Comparison of ENCODE assay signal across 25 mouse cellular contexts in genomic region chr9:66120106-66120505, GRCm38 (mm10). TPM values are rescaled to one million over a fixed set of nuclear protein-coding genes. Genes with fewer than 3 reads are reported as not detected.
A peak's percentile ranks its signal among the peaks of the same experiment; 100 is the strongest.
DNase-seq lines count a peak whose midpoint lies in the region; ATAC-seq and TF ChIP-seq lines count a peak whose summit lies in the region.
"Had no signal": no experiment of that assay in that cellular context is flagged by ENCODE, and none has a peak within 500 bp of the region (broad histone marks: within the 10 kb centered on the region; RNA-seq: fewer than 3 reads in every experiment).

No protein-coding gene starts in this region.

- ATAC-seq in erythroblast, adult 5-6 weeks (replicated peaks; ENCODE audit: low FRiP score, poor library complexity, severe bottlenecking) = peak; percentile 46
- peak; percentile 29 for ATAC-seq in liver, embryonic 13.5 days (ENCODE audit: low read depth)
- ATAC-seq in megakaryocyte progenitor cell, adult 5-6 weeks (replicated peaks; ENCODE audit: poor library complexity) = peak; percentile 57
- ATAC-seq in hindbrain, embryonic 11.5 days (ENCODE audit: low FRiP score) = no peak
- ATAC-seq: hindbrain, postnatal 0 days; intestine, postnatal 0 days; midbrain, embryonic 16.5 days had no signal

- no peaks in the 10 kb centered on the region for H3K9me3 ChIP-seq in liver, embryonic 13.5 days (replicated peaks)
- no peaks in the 10 kb centered on the region for H3K9me3 ChIP-seq in hindbrain, embryonic 11.5 days (ENCODE audit: control insufficient read depth, low read length)
- H3K9me3 ChIP-seq: forebrain, embryonic 10.5 days; heart, embryonic 10.5 days; kidney, embryonic 15.5 days; lung, embryonic 15.5 days; midbrain, embryonic 10.5 days; stomach, embryonic 15.5 days had no signal

- peaks cover 24% of the 10 kb centered on the region for H3K36me3 ChIP-seq in liver, embryonic 13.5 days
- no peaks in the 10 kb centered on the region for H3K36me3 ChIP-seq in hindbrain, embryonic 11.5 days (ENCODE audit: control insufficient read depth, insufficient read depth, low read length)
- H3K36me3 ChIP-seq in kidney, adult 2 months (ENCODE audit: control insufficient read depth, insufficient read depth, low read length) = no peaks in the 10 kb centered on the region; the same call in 1 of the 2 replicates
- H3K36me3 ChIP-seq: stomach, embryonic 15.5 days had no signal

- H3K4me3 ChIP-seq in liver, embryonic 13.5 days (replicated peaks) = no peak overlapping the region
- H3K4me3 ChIP-seq in hindbrain, embryonic 11.5 days (ENCODE audit: low read depth, low read length) = no peak overlapping the region
- no peak overlapping the region for H3K4me3 ChIP-seq in kidney, adult 2 months (ENCODE audit: insufficient read depth, low read depth, low read length)
- H3K4me3 ChIP-seq: forebrain, embryonic 10.5 days; heart, embryonic 10.5 days; kidney, embryonic 15.5 days; lung, embryonic 15.5 days; midbrain, embryonic 10.5 days; stomach, embryonic 15.5 days had no signal

- H3K9ac ChIP-seq in liver, embryonic 13.5 days = peak overlapping the region; percentile 46; the same call in 1 of the 2 replicates
- H3K9ac ChIP-seq in hindbrain, embryonic 11.5 days (ENCODE audit: low read depth, low read length) = no peak overlapping the region
- H3K9ac ChIP-seq: kidney, embryonic 15.5 days; lung, embryonic 15.5 days; stomach, embryonic 15.5 days had no signal

- TF ChIP-seq POLR2A in kidney, adult 2 months (IDR thresholded peaks at IDR 0.05; ENCODE audit: low read depth, low read length) = no peak

- 30% methylated on average over 4 of the region's 4 CpGs for WGBS in liver, embryonic 13.5 days (ENCODE audit: insufficient replicate concordance)
- 90% methylated on average over 4 of the region's 4 CpGs for WGBS in hindbrain, embryonic 11.5 days
- WGBS in kidney, adult 2 months = 91% methylated on average over 4 of the region's 4 CpGs

- peak; percentile 16 for DNase-seq in MEL-GATA-1-ER (ENCODE audit: extremely low read depth, low read depth)
- peak; percentile 59 for DNase-seq in liver, embryonic 13.5 days
- DNase-seq in hindbrain, embryonic 11.5 days (ENCODE audit: low spot score) = no peak
- DNase-seq in kidney, adult 2 months = no peak
- DNase-seq in gastrocnemius, postnatal 25 days = no peak
- DNase-seq: adrenal gland, postnatal 36 days; cerebellum, adult 8-10 months; cerebellum, postnatal 36 days; kidney, postnatal 36 days; lung, postnatal 36 days; right cerebral cortex, adult 18-20 months; right cerebral cortex, postnatal 4 days; thymus, adult 18-20 months; thymus, postnatal 36 days had no signal

- TF ChIP-seq CTCF in kidney, adult 2 months (conservative IDR thresholded peaks at IDR 0.05; ENCODE audit: insufficient read depth, insufficient read length, low read depth, low read length) = no peak

- peaks cover 70% of the 10 kb centered on the region for H3K4me1 ChIP-seq in liver, embryonic 13.5 days (replicated peaks)
- no peaks in the 10 kb centered on the region for H3K4me1 ChIP-seq in hindbrain, embryonic 11.5 days (replicated peaks; ENCODE audit: control insufficient read depth, insufficient read depth, low read length)
- peaks cover 6% of the 10 kb centered on the region; the same call in 1 of the 2 replicates for H3K4me1 ChIP-seq in kidney, adult 2 months (ENCODE audit: control insufficient read depth, insufficient read depth, low read length)
- H3K4me1 ChIP-seq: stomach, embryonic 15.5 days had no signal

- no peaks in the 10 kb centered on the region for H3K27me3 ChIP-seq in liver, embryonic 13.5 days
- H3K27me3 ChIP-seq in hindbrain, embryonic 11.5 days (ENCODE audit: control insufficient read depth, insufficient read depth, low read length) = no peaks in the 10 kb centered on the region
- no peaks in the 10 kb centered on the region; the same call in 1 of the 2 replicates for H3K27me3 ChIP-seq in kidney, adult 2 months (replicated peaks; ENCODE audit: control insufficient read depth, insufficient read depth, low read length)
- H3K27me3 ChIP-seq: kidney, embryonic 15.5 days; lung, embryonic 15.5 days; stomach, embryonic 15.5 days had no signal

- H3K27ac ChIP-seq in liver, embryonic 13.5 days = peak overlapping the region; percentile 79
- H3K27ac ChIP-seq in hindbrain, embryonic 11.5 days (ENCODE audit: low read depth, low read length) = no peak overlapping the region
- no peak overlapping the region for H3K27ac ChIP-seq in kidney, adult 2 months (ENCODE audit: insufficient read depth, low read depth, low read length)
- H3K27ac ChIP-seq: forebrain, embryonic 10.5 days; heart, embryonic 10.5 days; hindbrain, postnatal 0 days; kidney, embryonic 15.5 days; lung, embryonic 15.5 days; midbrain, embryonic 10.5 days; stomach, embryonic 15.5 days had no signal

- H3K4me2 ChIP-seq in liver, embryonic 13.5 days = peak overlapping the region; percentile 36
- H3K4me2 ChIP-seq in hindbrain, embryonic 11.5 days (replicated peaks; ENCODE audit: low read depth, low read length) = no peak overlapping the region
- H3K4me2 ChIP-seq: kidney, embryonic 15.5 days; lung, embryonic 15.5 days; stomach, embryonic 15.5 days had no signal

RNA-seq across cellular contexts. Expression of gene Snx1, which starts 6.3 kb away (rescaled TPM):
- 11.1 and 33.4 TPM in 2 replicates for total RNA-seq in erythroblast, adult 5-6 weeks (2015; ENCODE audit: low replicate concordance)
- 44.0 and 54.1 TPM in 2 replicates for total RNA-seq in erythroblast, adult 5-6 weeks (2017; ENCODE audit: low replicate concordance)
- polyA plus RNA-seq in liver, embryonic 13.5 days (2015; fragmentation: Nextera tagmentation; extraction: Ambion mirVana) = 79.7 and 94.6 TPM in 2 replicates
- total RNA-seq in megakaryocyte progenitor cell, adult 5-6 weeks (2015) = 54.4 and 54.8 TPM in 2 replicates
- 104 and 107 TPM in 2 replicates for total RNA-seq in megakaryocyte progenitor cell, adult 5-6 weeks (2017)
- polyA plus RNA-seq in hindbrain, embryonic 11.5 days (2014; fragmentation: Nextera tagmentation; extraction: Ambion mirVana) = 127 and 140 TPM in 2 replicates
- polyA plus RNA-seq in kidney, adult 2 months (2012; rRNA removed) = 74.3 and 76.7 TPM in 2 replicates
- total RNA-seq in gastrocnemius, postnatal 25 days (2021) = 10 to 100 TPM; 14.0 to 16.7 TPM

RNA-seq across cellular contexts. Expression of gene Ciao2a, which starts 6.3 kb away (rescaled TPM):
- 71.7 and 81.5 TPM in 2 replicates for total RNA-seq in erythroblast, adult 5-6 weeks (2015; ENCODE audit: low replicate concordance)
- total RNA-seq in erythroblast, adult 5-6 weeks (2017; ENCODE audit: low replicate concordance) = 37.1 and 66.1 TPM in 2 replicates
- polyA plus RNA-seq in liver, embryonic 13.5 days (2015; fragmentation: Nextera tagmentation; extraction: Ambion mirVana) = 196 and 222 TPM in 2 replicates
- 306 and 323 TPM in 2 replicates for total RNA-seq in megakaryocyte progenitor cell, adult 5-6 weeks (2015)
- 166 and 204 TPM in 2 replicates for total RNA-seq in megakaryocyte progenitor cell, adult 5-6 weeks (2017)
- polyA plus RNA-seq in hindbrain, embryonic 11.5 days (2014; fragmentation: Nextera tagmentation; extraction: Ambion mirVana) = 144 and 146 TPM in 2 replicates
- polyA plus RNA-seq in kidney, adult 2 months (2012; rRNA removed) = 23.3 and 39.9 TPM in 2 replicates
- total RNA-seq in gastrocnemius, postnatal 25 days (2021) = 10 to 100 TPM; 42.1 to 47.7 TPM

RNA-seq across cellular contexts. Expression of gene Dapk2, which starts 37.9 kb away (rescaled TPM):
- total RNA-seq in erythroblast, adult 5-6 weeks (2015; ENCODE audit: low replicate concordance) = 157 and 171 TPM in 2 replicates
- 252 and 316 TPM in 2 replicates for total RNA-seq in erythroblast, adult 5-6 weeks (2017; ENCODE audit: low replicate concordance)
- polyA plus RNA-seq in liver, embryonic 13.5 days (2015; fragmentation: Nextera tagmentation; extraction: Ambion mirVana) = 20.5 and 23.8 TPM in 2 replicates
- 0.84 and 0.90 TPM in 2 replicates for total RNA-seq in megakaryocyte progenitor cell, adult 5-6 weeks (2015)
- 0.83 and 2.5 TPM in 2 replicates for total RNA-seq in megakaryocyte progenitor cell, adult 5-6 weeks (2017)
- polyA plus RNA-seq in hindbrain, embryonic 11.5 days (2014; fragmentation: Nextera tagmentation; extraction: Ambion mirVana) = 2.7 and 4.4 TPM in 2 replicates
- 10.8 and 11.8 TPM in 2 replicates for polyA plus RNA-seq in kidney, adult 2 months (2012; rRNA removed)
- 10 to 100 TPM; 25.7 to 27.9 TPM for total RNA-seq in gastrocnemius, postnatal 25 days (2021)

RNA-seq across cellular contexts. Expression of gene Snx22, which starts 50.6 kb away (rescaled TPM):
- 35.7 and 39.1 TPM in 2 replicates for total RNA-seq in erythroblast, adult 5-6 weeks (2015; ENCODE audit: low replicate concordance)
- total RNA-seq in erythroblast, adult 5-6 weeks (2017; ENCODE audit: low replicate concordance) = 58.5 and 59.1 TPM in 2 replicates
- 29.2 and 31.4 TPM in 2 replicates for polyA plus RNA-seq in liver, embryonic 13.5 days (2015; fragmentation: Nextera tagmentation; extraction: Ambion mirVana)
- 0.17 and 0.37 TPM in 2 replicates for total RNA-seq in megakaryocyte progenitor cell, adult 5-6 weeks (2015)
- total RNA-seq in megakaryocyte progenitor cell, adult 5-6 weeks (2017) = 0.81 and 0.96 TPM in 2 replicates
- polyA plus RNA-seq in hindbrain, embryonic 11.5 days (2014; fragmentation: Nextera tagmentation; extraction: Ambion mirVana) = 2.7 and 2.9 TPM in 2 replicates
- polyA plus RNA-seq in kidney, adult 2 months (2012; rRNA removed) = 1.1 and 1.6 TPM in 2 replicates
- total RNA-seq in gastrocnemius, postnatal 25 days (2021) = under 1 TPM; 0.18 to 0.21 TPM

Comparison
In these comparisons a context has a peak if more than half of its experiments do, and no peak if none do; other contexts are left out.
1. DNase-seq: peak in MEL-GATA-1-ER (single experiment) and liver, embryonic 13.5 days (single experiment); none in hindbrain, embryonic 11.5 days (single experiment), kidney, adult 2 months (single experiment) and gastrocnemius, postnatal 25 days (single experiment).
2. RNA of gene Dapk2, which starts 37.9 kb away (total RNA-seq): 157 to 316 TPM in erythroblast, adult 5-6 weeks and 25.7 to 27.9 TPM in gastrocnemius, postnatal 25 days; 0.83 to 2.5 TPM in megakaryocyte progenitor cell, adult 5-6 weeks; every median in the first group is over 4 times any median in the second.